Mouse (Mus musculus) thymus, adult 2 months (tissue): ENCODE data around the gene Lrrc28.

Source experiments
- CTCF ChIP-seq: fragments of 200-500 bp; IDR thresholded peaks from 2 replicates; pipeline ENCODE4 v1.5.1; 2012; ENCODE audit warnings: mild to moderate bottlenecking, control low read depth, low read length, moderate library complexity, borderline replicate concordance; ENCODE audit not compliant: control insufficient read depth, poor library complexity, insufficient read depth; ENCODE audit errors: extremely low read depth
- POLR2A ChIP-seq: fragments of 200-500 bp; IDR thresholded peaks from 2 replicates; pipeline ENCODE4 v1.6.1; 2012; ENCODE audit warnings: mild to moderate bottlenecking, low read length, control low read depth, moderate library complexity; ENCODE audit not compliant: control insufficient read depth, poor library complexity, insufficient read depth; ENCODE audit errors: extremely low read depth

- TF ChIP-seq POLR2A (no peak), CTCF (no peak)
These were observed 78.4 kb downstream of the Lrrc28 start for GRCm38 (mm10) chr7:67566510-67567237.
